Mouse (Mus musculus): Measurements from ENCODE around the gene Ferd3l.

The Ferd3l gene

GRCm38 (mm10) chr12:33928331-33929192, at the start of gene Ferd3l:
TSS of gene Ferd3l (plus strand) at chr12:33928425.
- DNase-seq (ENCODE audit: extremely low read depth, low read depth), result no peak

GRCm38 (mm10) chr12:33893956-33894355, 34.3 kb upstream of the Ferd3l start:
- DNase-seq (ENCODE audit: extremely low read depth, low read depth), result no peak

DNA sequence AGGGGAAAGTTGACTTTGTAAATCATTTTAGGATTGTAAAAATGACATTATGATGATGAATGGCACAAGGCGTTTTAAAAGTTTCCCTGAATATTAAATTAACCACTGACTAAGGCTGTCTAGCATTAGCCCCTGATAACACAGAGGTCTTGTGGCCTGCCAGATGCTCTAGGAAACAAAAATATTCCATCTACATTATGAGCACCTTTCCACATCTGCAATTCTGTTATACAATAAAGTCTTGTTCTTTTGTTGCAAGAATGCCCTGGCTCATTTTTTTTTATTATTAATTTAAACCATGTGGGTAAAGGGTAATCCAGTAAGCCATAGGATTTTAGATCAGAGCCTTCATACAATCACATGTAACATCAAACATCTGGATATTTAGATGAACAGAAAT, 33.6 kb upstream of the Ferd3l start:
- no peak for DNase-seq (ENCODE audit: extremely low read depth, low read depth)

- no peak for DNase-seq (ENCODE audit: extremely low read depth, low read depth)
These were observed 1.5 kb upstream of the Ferd3l start for GRCm38 (mm10) chr12:33926751-33927150.

- no peak for DNase-seq (ENCODE audit: extremely low read depth, low read depth)
These were observed 709 bp upstream of the Ferd3l start for GRCm38 (mm10) chr12:33927334-33928098.

GRCm38 (mm10) chr12:33952843-33953242, 24.6 kb downstream of the Ferd3l start:
- no peak for DNase-seq (ENCODE audit: extremely low read depth, low read depth)

DNA sequence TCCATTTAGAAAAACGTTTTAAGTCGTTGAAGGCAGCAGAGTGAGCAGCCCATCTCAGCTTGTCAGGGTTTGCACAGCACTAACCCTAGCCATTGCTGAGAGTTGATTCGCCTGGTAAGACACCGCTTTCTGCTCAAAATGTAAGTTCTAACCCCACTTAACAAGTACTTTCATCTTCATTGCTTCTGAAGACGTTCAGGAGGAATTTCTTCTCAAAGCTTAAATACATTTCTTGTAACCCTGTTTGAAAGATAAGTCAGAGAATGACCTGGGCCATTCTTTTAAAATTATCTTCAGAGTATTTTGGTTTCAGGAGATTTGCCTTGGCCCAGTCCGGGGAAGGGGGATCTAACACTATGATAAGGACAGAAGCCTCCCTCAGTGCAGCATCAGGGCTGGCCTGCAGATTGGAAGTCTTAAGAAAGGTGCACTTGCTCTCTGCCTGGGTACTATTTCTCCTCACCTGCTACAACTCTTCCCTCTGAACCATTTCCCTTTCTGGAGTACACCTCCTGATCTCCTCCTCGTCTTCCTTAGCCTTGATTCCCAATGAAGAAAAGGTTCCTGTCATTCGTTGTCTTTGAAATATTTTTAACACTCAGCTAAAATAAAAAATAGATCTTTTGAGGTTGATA, 26.8 kb downstream of the Ferd3l start:
- no peak for DNase-seq (ENCODE audit: extremely low read depth, low read depth)

DNA sequence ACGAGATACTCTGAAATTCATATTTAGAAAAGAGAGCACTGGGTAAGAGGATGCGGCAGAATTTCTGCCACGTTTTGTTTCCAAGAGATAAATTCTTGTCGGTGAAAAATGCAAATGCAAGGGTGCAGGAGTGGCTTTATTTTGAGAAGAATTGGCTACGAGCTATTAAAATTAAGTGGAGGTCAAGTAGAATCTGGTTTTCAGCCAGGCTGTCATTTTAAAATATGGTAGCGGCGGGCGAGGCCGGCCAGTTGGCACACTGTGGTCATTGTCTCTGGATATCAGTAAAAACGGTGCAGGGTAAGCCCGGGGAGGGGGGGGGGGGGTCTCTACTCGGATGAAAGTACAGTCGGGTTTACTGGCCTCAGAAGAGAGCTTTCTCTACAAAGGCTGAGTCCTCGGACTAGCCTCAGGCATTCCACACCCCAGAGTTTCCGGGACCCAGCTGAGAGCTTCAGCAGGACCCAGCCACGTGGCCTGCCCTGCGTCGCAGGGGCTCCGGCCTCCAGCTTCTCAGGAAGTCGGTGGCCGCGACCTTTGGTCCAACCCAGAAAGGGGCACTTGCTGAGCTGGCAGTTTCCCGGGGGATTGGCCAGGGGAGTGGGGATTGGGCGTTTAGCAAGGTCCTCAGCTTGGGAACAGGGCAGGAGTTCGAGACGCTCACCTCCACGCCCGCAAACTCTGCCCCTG, 27.5 kb downstream of the Ferd3l start:
- DNase-seq (ENCODE audit: extremely low read depth, low read depth), result no peak

GRCm38 (mm10) chr12:33956576-33957399, 28.6 kb downstream of the Ferd3l start:
- no peak for DNase-seq (ENCODE audit: extremely low read depth, low read depth)

DNA sequence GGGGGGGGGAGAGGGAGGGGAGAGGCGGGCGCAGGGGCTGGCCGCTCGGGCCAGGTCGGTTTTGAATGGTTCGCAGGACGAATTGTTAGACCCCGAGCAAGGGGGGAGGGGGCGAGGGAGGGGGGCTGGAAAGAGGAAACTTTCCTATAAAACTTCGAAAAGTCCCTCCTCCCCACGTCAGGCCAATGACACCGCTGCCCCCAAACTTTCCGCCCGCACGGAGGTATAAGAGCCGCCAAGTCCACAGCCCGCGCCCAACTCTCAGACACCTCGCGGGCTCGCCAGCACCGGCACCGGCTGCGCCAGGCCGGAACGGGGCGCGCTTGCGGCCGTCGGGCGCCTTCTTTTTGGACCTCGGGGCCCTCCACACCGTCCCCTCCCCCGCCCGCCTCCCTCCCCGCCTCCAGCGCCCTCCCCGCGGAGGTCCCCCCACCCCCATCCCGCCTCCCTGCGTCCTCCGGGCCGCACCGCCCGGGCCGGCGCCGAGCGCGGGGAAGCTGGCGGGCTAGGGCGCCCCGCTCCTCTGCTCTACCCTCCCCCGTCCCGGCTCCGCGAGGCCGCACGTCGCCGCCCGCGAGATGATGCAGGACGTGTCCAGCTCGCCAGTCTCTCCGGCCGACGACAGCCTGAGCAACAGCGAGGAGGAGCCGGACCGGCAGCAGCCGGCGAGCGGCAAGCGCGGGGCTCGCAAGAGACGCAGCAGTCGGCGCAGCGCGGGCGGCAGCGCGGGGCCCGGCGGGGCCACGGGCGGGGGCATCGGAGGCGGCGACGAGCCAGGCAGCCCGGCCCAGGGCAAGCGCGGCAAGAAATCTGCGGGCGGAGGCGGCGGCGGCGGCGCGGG, 29.4 kb downstream of the Ferd3l start, which contains the start of gene Twist1:
Gene Twist1 (plus strand): TSS at position 272 of the 841 bp plus-strand sequence.
- no peak for DNase-seq (ENCODE audit: extremely low read depth, low read depth)

DNA sequence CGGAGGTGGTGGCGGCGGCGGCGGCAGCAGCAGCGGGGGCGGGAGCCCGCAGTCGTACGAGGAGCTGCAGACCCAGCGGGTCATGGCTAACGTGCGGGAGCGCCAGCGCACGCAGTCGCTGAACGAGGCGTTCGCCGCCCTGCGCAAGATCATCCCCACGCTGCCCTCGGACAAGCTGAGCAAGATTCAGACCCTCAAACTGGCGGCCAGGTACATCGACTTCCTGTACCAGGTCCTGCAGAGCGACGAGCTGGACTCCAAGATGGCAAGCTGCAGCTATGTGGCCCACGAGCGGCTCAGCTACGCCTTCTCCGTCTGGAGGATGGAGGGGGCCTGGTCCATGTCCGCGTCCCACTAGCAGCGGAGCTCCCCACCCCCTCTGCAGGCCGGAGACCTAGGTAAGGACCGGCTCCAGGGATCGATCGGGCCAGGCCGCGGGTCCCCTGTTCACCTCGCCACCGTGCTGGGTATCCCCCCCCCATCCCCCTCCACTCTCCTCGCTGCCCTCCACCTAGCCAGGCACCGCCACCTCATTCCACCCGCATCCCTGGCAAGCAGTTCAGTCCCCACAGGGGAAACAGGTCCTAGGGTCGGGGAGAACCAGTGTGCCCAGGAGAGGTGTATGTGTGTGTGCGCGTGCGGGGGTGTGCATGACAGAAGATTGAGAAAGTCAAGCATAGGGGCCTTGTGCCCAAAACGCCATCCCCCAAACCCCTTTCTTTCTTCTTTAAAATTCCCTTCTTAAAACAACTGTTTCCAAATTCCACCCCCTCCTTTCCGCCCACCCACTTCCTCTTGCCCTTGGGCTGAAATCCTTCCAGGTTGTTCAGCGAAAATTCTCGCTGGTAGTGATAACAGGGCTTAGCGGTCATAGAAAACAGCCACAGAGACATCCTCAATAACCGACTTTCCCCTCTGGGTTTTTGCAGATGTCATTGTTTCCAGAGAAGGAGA, 30.3 kb downstream of the Ferd3l start:
- DNase-seq (ENCODE audit: extremely low read depth, low read depth), result no peak

- DNase-seq (ENCODE audit: extremely low read depth, low read depth), result no peak
These were observed 31.0 kb downstream of the Ferd3l start for GRCm38 (mm10) chr12:33959206-33959605.

DNA sequence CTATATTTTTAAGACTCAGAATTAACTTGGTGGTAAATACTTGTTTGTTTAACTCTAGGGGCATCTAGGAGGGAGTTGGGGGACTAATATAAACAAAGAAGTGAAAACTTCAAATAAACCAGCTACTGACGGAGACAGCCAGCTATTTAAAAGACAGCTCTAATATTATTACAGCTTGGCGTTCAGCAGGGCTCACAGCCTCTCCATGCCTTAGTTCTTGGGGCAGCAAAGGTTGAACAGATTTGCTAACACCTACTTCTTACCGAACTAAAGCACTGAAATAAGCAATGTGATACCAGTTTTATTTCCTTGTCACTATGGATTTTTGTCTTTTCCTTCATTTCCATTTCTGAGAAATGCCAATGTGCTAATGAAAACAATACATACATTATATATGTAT, 31.6 kb downstream of the Ferd3l start:
- no peak for DNase-seq (ENCODE audit: extremely low read depth, low read depth)

DNA sequence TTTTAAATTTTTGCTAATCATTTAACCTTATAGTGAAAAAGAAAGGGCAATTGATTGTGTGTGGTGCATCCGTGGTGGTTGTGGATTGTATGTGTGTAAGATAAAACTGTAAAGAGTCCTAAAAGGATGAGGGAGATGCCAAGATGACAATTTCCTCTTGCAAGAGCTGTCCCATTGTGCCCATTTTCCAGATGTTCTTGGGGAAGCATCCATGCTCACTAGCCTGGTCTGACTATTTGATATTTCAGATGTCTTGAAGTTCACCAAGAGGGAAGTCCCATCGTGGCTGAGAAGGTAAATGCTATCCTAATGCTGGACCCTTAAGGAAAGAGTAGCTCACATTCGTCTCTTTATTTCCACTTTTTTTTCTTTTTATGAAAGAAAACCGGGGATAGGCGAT, 32.8 kb downstream of the Ferd3l start:
- DNase-seq (ENCODE audit: extremely low read depth, low read depth), result no peak

DNA sequence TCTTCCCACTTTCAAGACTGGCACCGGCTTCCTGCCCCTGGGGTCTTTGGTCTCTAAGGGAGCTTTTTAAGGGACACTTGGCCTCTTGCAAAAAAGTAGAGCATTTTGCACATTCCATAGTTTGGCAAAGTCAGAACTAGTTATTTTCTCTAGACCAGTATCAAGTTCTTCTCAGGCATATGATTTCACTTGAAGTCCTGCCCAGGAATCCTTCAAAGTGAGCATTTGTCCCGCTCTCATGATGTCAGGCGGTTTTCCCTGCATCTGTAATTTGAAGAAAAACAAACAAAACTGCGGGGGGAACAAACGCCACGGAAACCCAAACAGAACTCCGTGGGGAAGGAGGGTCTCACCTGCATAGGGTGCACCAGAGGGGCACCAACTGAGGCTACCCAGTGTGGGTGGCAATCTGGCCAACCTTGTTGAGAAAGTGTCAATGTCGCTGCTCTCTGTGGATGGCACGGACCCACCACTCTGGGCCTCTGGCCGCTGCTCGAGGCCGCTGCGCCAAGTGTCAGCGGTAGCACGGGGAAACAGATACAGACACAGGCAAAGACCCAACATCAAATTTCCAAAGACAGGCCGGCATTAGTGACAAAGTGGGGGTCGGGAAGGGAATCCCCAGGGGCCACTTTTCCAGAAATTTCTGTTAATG, 34.0 kb downstream of the Ferd3l start:
- no peak for DNase-seq (ENCODE audit: extremely low read depth, low read depth)

DNA sequence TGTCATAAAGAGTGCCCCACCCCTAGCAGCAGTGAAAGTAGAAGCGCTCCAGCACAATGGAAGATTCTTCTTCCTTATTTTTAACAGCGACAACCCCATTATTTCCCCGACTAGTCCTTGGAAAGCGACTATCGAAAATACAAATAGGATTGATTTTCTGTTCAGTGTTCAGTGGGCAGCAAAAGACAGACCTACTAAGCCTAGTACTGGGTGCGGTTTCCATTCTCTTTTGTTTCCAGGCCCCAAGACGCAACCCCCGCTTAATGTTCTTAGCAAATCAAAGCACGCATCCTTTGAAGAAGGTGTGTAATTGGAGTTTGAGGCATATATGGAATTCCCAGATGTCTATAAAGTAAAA, 34.5 kb downstream of the Ferd3l start:
- no peak for DNase-seq (ENCODE audit: extremely low read depth, low read depth)

- DNase-seq (ENCODE audit: extremely low read depth, low read depth), result no peak
These were observed 35.6 kb downstream of the Ferd3l start for GRCm38 (mm10) chr12:33963671-33964369.

Measured in MEL-GATA-1-ER (cell line).